In the genomic region with DNA sequence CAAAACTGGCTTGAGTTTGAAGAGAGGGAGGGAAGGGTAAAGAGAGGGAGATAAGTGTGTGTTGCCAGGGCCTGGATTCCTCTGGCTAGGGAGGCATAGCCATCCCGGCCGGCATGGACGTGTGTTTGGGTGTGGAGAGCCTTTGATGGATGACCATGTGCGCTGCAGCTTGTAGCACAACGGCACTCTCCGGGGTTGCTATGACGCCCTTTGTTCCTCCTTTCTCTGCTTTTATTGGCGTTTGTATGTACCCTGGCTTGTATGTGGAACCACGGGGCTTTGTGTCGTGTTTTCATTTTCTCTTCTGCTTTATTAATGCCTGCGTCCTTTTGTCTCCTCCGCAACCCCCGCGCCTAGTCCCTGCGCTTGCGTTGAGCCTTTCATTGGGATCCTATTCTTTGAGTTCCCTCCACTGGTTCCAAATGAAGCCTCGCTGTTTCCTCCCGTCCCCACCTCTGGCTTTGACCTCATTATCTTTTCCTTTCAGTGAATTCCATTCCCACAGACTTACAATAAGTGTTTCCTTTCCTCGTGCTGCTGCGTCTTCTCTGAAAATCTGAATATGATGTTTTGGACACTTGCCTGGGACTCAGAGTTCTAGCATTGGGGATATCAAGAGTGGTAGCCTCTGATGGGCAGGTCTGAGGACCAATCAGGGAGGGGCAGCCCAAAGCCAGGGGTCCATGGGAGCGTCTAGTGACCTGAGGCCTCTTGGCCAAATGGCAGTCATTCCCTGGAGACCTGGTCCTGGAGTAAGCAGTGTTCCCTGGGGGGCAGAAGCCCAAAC, we compare ENCODE assay signal across 8 mouse cellular contexts.
DNase-seq lines count a peak whose midpoint lies in the region; ATAC-seq and TF ChIP-seq lines count a peak whose summit lies in the region.

No protein-coding gene starts in this region.

- H3K4me3 ChIP-seq in embryonic facial prominence, embryonic 14.5 days (ENCODE audit: low read depth, low read length): no peak overlapping the region; the same call in 1 of the 2 replicates
- peak overlapping the region; percentile 4; the same call in 1 of the 2 replicates for H3K4me3 ChIP-seq in neural tube, embryonic 11.5 days (ENCODE audit: low read depth, low read length)
- no peak overlapping the region for H3K4me3 ChIP-seq in cerebellum, adult 2 months (replicated peaks; ENCODE audit: insufficient read depth, low read depth, low read length)

- H3K27me3 ChIP-seq in embryonic facial prominence, embryonic 14.5 days (replicated peaks; ENCODE audit: control insufficient read depth, insufficient read depth, low read length): no peaks in the 10 kb centered on the region
- H3K27me3 ChIP-seq in neural tube, embryonic 11.5 days (ENCODE audit: control insufficient read depth, insufficient read depth, low read length): no peaks in the 10 kb centered on the region
- H3K27me3 ChIP-seq in cerebellum, adult 2 months (ENCODE audit: control insufficient read depth, insufficient read depth, low read length): no peaks in the 10 kb centered on the region; the same call in 1 of the 2 replicates

- peak overlapping the region; percentile 31 for H3K4me2 ChIP-seq in embryonic facial prominence, embryonic 14.5 days (ENCODE audit: low read depth, low read length)
- peak overlapping the region; percentile 37 for H3K4me2 ChIP-seq in neural tube, embryonic 11.5 days (ENCODE audit: low read depth)

- intact Hi-C loops in heart, postnatal 25 days (cut with DNase I): no loop called here

- H3K9me3 ChIP-seq in embryonic facial prominence, embryonic 14.5 days (ENCODE audit: control insufficient read depth, low read length): no peaks in the 10 kb centered on the region
- no peaks in the 10 kb centered on the region for H3K9me3 ChIP-seq in neural tube, embryonic 11.5 days (ENCODE audit: control insufficient read depth, low read length)

- 45% methylated on average over 21 of the region's 21 CpGs for WGBS in embryonic facial prominence, embryonic 14.5 days
- WGBS in neural tube, embryonic 11.5 days: 21% methylated on average over 21 of the region's 21 CpGs
- WGBS in cerebellum, adult 2 months: 5% methylated on average over 21 of the region's 21 CpGs

- TF ChIP-seq POLR2A in cerebellum, adult 2 months (IDR thresholded peaks at IDR 0.05; ENCODE audit: borderline replicate concordance, insufficient read depth, low read length): no peak

- peak overlapping the region; percentile 1; the same call in 1 of the 2 replicates for H3K9ac ChIP-seq in embryonic facial prominence, embryonic 14.5 days (ENCODE audit: low read depth, low read length)
- peak overlapping the region; percentile 19 for H3K9ac ChIP-seq in neural tube, embryonic 11.5 days (ENCODE audit: low read length)

- no peaks in the 10 kb centered on the region for H3K36me3 ChIP-seq in embryonic facial prominence, embryonic 14.5 days (ENCODE audit: control insufficient read depth, insufficient read depth, low read length)
- H3K36me3 ChIP-seq in neural tube, embryonic 11.5 days (ENCODE audit: control insufficient read depth, insufficient read depth, low read length): no peaks in the 10 kb centered on the region

- ATAC-seq in embryonic facial prominence, embryonic 14.5 days (ENCODE audit: low read depth): peak; percentile 62; the same call in 1 of the 2 replicates
- ATAC-seq in neural tube, embryonic 11.5 days (ENCODE audit: insufficient read depth, low FRiP score, low TSS enrichment): peak; percentile 94

- H3K4me1 ChIP-seq in embryonic facial prominence, embryonic 14.5 days (ENCODE audit: control insufficient read depth, insufficient read depth, low read length): peaks cover 6% of the 10 kb centered on the region; the same call in 1 of the 2 replicates
- peaks cover 7% of the 10 kb centered on the region; the same call in 1 of the 2 replicates for H3K4me1 ChIP-seq in neural tube, embryonic 11.5 days (ENCODE audit: control insufficient read depth, insufficient read depth, low read length)
- H3K4me1 ChIP-seq in cerebellum, adult 2 months (ENCODE audit: control insufficient read depth, insufficient read depth, low read length): no peaks in the 10 kb centered on the region

- no peak overlapping the region; the same call in 1 of the 2 replicates for H3K27ac ChIP-seq in embryonic facial prominence, embryonic 14.5 days (replicated peaks; ENCODE audit: low read depth, low read length)
- H3K27ac ChIP-seq in neural tube, embryonic 11.5 days (ENCODE audit: low read depth, low read length): peak overlapping the region; percentile 85
- no peak overlapping the region for H3K27ac ChIP-seq in cerebellum, adult 2 months (ENCODE audit: insufficient read depth, low read length)

- TF ChIP-seq CTCF in cerebellum, adult 2 months (IDR thresholded peaks at IDR 0.05; ENCODE audit: borderline replicate concordance, insufficient read depth, low read depth, low read length): no peak

- DNase-seq in adrenal gland, postnatal 10 days: peak; percentile 10
- no peak for DNase-seq in adrenal gland, postnatal 4 days (ENCODE audit: low spot score in 2 of 2)
- peak; percentile 62 for DNase-seq in embryonic facial prominence, embryonic 14.5 days (ENCODE audit: low spot score)
- DNase-seq in heart, postnatal 25 days (ENCODE audit: low spot score): peak; percentile 5
- DNase-seq in kidney, postnatal 36 days: peak; percentile 13 to 37
- peak; percentile 89 for DNase-seq in neural tube, embryonic 11.5 days (ENCODE audit: low spot score)
- no peak for DNase-seq in spleen, adult 18-20 months
- no peak for DNase-seq in cerebellum, adult 2 months

Comparison
In these comparisons a context has a peak if more than half of its experiments do, and no peak if none do; other contexts are left out.
1. DNase-seq: peak in adrenal gland, postnatal 10 days (single experiment), embryonic facial prominence, embryonic 14.5 days (single experiment), heart, postnatal 25 days (single experiment), kidney, postnatal 36 days (2 of 2) and neural tube, embryonic 11.5 days (single experiment); none in adrenal gland, postnatal 4 days (0 of 2), spleen, adult 18-20 months (0 of 2) and cerebellum, adult 2 months (0 of 2).